Mouse (Mus musculus) kidney, embryonic 16.5 days (tissue): Measurements from ENCODE around the gene Nova2. TPM values are rescaled to one million over a fixed set of nuclear protein-coding genes. Genes with fewer than 3 reads are reported as not detected.

Experiments used
- ATAC-seq: fragments of 200-750 bp; cut with Nextera tagmentation; 2 replicates; pipeline ENCODE4 v1.8.0; 2017; ENCODE audit warnings: moderate TSS enrichment; ENCODE audit not compliant: low FRiP score, low TSS enrichment
- H3K27ac ChIP-seq: fragments of 300-500 bp; sonication (generic); 2 replicates; pipeline ENCODE4 v1.5.1; 2014; ENCODE audit warnings: low read length
- H3K27me3 ChIP-seq: fragments of 300-500 bp; sonication (generic); 2 replicates; pipeline ENCODE4 v1.6.1; 2014; ENCODE audit warnings: low read length, control low read depth, mixed read lengths; ENCODE audit not compliant: insufficient read depth
- H3K36me3 ChIP-seq: fragments of 300-500 bp; sonication (generic); 2 replicates; pipeline ENCODE4 v1.6.1; 2014; ENCODE audit warnings: low read length, control low read depth, mixed read lengths; ENCODE audit not compliant: insufficient read depth
- H3K4me1 ChIP-seq: fragments of 300-500 bp; sonication (generic); 2 replicates; pipeline ENCODE4 v1.6.1; 2014; ENCODE audit warnings: low read length, control low read depth, mixed read lengths; ENCODE audit not compliant: insufficient read depth
- H3K4me2 ChIP-seq: fragments of 300-500 bp; sonication (generic); replicated peaks from 2 replicates; pipeline ENCODE4 v1.6.1; 2014; ENCODE audit warnings: low read depth, low read length
- H3K4me3 ChIP-seq: fragments of 300-500 bp; sonication (generic); 2 replicates; pipeline ENCODE4 v1.5.1; 2014; ENCODE audit warnings: mild to moderate bottlenecking, low read length
- H3K9ac ChIP-seq: fragments of 300-500 bp; sonication (generic); replicated peaks from 2 replicates; pipeline ENCODE4 v1.6.1; 2014; ENCODE audit warnings: low read length
- H3K9me3 ChIP-seq: fragments of 300-500 bp; sonication (generic); 2 replicates; pipeline ENCODE4 v1.6.1; 2016; ENCODE audit warnings: low read length, control low read depth
- WGBS: fragments of 180-500 bp; shearing (Covaris S2); extraction: QIAGEN DNeasy Blood & Tissue Kit; methylation state at CpG from one replicate; pipeline ENCODE4 v1.1.7; 2014; 5-methylcytosine and 5-hydroxymethylcytosine counted together
- polyA plus RNA-seq: library from polyadenylated mRNA; unstranded; fragments of >200 nt; fragmentation: Nextera tagmentation; extraction: Ambion mirVana; gene quantifications from 2 replicates; pipeline ENCODE4 v1.2.1, GENCODE M21; 2015

The Nova2 gene
- polyA plus RNA-seq, 1 experiment from 2014 or later = 0.77 TPM

- H3K9ac ChIP-seq = no peak overlapping the region
- no peak overlapping the region for H3K27ac ChIP-seq
- no peak overlapping the region for H3K4me3 ChIP-seq
- H3K36me3 ChIP-seq = no peaks in the 10 kb centered on the region
- 42% methylated on average over 12 of the region's 12 CpGs for WGBS
- peaks cover 12% of the 10 kb centered on the region for H3K27me3 ChIP-seq
- no peak for ATAC-seq
- no peaks in the 10 kb centered on the region for H3K4me1 ChIP-seq
- H3K4me2 ChIP-seq = no peak overlapping the region
- H3K9me3 ChIP-seq = no peaks in the 10 kb centered on the region
Observed at GRCm38 (mm10) chr7:18949781-18950522, 24.3 kb downstream of the Nova2 start.

- H3K9me3 ChIP-seq = no peaks in the 10 kb centered on the region
- H3K27me3 ChIP-seq = peaks cover 12% of the 10 kb centered on the region
- ATAC-seq = no peak
- H3K4me1 ChIP-seq = no peaks in the 10 kb centered on the region
- no peak overlapping the region for H3K27ac ChIP-seq
- H3K4me2 ChIP-seq = no peak overlapping the region
- H3K9ac ChIP-seq = no peak overlapping the region
- 20% methylated on average over 18 of the region's 18 CpGs for WGBS
- H3K4me3 ChIP-seq = no peak overlapping the region
- no peaks in the 10 kb centered on the region for H3K36me3 ChIP-seq
Observed at GRCm38 (mm10) chr7:18950523-18951315, 25.0 kb downstream of the Nova2 start.

DNA sequence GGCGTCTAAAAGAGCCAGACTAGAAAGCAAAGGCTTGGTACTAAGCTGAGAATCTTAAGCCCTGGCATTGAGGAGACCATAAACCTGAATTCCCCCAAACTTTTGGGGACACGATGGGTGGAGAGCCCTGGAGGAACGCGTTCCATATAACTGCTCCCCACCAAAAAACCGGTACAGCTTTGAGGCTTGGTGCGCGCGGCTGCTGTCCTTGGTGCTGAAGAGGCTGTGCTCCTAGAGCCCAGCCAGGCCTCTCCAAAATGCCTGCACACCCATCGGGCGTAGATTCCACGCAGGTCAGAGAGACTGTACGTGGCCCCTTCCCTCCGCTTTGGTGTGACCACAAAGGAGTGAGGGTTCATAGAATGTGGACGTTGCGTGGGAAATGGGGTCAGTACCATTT is 25.7 kb downstream of the Nova2 start:
- no peak overlapping the region for H3K27ac ChIP-seq
- H3K4me1 ChIP-seq = no peaks in the 10 kb centered on the region
- 20% methylated on average over 15 of the region's 15 CpGs for WGBS
- H3K9ac ChIP-seq = no peak overlapping the region
- H3K4me3 ChIP-seq = no peak overlapping the region
- no peaks in the 10 kb centered on the region for H3K36me3 ChIP-seq
- no peak for ATAC-seq
- H3K9me3 ChIP-seq = no peaks in the 10 kb centered on the region
- H3K4me2 ChIP-seq = no peak overlapping the region
- peaks cover 15% of the 10 kb centered on the region for H3K27me3 ChIP-seq

DNA sequence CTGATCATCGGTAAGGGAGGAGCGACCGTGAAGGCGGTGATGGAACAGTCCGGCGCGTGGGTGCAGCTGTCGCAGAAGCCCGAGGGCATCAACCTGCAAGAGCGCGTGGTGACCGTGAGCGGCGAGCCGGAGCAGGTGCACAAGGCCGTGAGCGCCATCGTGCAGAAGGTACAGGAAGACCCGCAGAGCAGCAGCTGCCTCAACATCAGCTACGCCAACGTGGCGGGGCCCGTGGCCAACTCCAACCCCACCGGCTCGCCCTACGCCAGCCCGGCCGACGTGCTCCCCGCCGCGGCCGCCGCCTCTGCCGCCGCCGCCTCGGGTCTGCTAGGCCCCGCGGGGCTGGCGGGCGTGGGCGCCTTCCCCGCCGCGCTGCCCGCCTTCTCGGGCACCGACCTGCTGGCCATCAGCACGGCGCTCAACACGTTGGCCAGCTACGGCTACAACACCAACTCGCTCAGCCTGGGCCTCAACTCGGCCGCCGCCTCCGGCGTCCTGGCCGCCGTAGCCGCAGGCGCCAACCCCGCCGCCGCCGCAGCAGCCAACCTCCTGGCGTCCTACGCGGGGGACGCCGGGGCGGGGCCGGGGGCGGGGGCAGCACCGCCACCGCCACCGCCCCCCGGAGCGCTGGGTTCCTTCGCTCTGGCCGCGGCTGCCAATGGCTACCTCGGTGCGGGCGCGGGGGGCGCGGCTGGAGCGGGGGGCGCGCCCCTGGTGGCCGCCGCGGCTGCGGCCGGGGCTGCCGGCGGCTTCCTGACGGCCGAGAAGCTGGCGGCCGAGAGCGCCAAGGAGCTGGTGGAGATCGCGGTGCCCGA is 32.1 kb downstream of the Nova2 start:
- 0 out of 2 replicates have a peak overlapping the region, but pooled peaks have one; percentile 25 for H3K27ac ChIP-seq
- peaks cover 54% of the 10 kb centered on the region for H3K27me3 ChIP-seq

DNA sequence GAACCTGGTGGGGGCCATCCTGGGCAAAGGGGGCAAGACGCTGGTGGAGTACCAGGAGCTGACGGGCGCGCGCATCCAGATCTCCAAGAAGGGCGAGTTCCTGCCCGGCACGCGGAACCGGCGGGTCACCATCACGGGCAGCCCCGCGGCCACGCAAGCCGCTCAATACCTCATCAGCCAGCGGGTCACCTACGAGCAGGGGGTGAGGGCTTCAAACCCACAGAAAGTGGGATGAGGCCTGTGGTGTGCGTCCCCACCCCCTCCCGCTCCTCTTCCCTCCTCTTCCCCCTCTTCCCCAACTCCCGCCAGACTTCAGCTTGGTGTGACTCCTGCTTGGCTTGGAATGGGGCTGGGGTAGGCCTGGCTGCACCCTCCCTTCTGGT is 32.7 kb downstream of the Nova2 start:
- peak overlapping the region; percentile 70 for H3K9ac ChIP-seq
- WGBS = 1% methylated on average over 13 of the region's 21 CpGs
- peaks cover 23% of the 10 kb centered on the region for H3K4me1 ChIP-seq
- peaks cover 60% of the 10 kb centered on the region for H3K27me3 ChIP-seq
- H3K9me3 ChIP-seq = no peaks in the 10 kb centered on the region
- peak overlapping the region; percentile 98 for H3K4me2 ChIP-seq
- H3K36me3 ChIP-seq = no peaks in the 10 kb centered on the region
- peak overlapping the region; percentile 68 for H3K4me3 ChIP-seq
- peak; percentile 3; the same call in 1 of the 2 replicates for ATAC-seq
- no peak overlapping the region for H3K27ac ChIP-seq

More for the DNA sequence above, 32.1 kb downstream of the Nova2 start:
- H3K4me1 ChIP-seq = peaks cover 17% of the 10 kb centered on the region
- peak; percentile 89 for ATAC-seq
- H3K4me2 ChIP-seq = peak overlapping the region; percentile 98
- no peaks in the 10 kb centered on the region for H3K9me3 ChIP-seq
- H3K36me3 ChIP-seq = no peaks in the 10 kb centered on the region
- H3K9ac ChIP-seq = peak overlapping the region; percentile 70
- H3K4me3 ChIP-seq = peak overlapping the region; percentile 68
- under 1% methylated on average over 86 of the region's 107 CpGs for WGBS

GRCm38 (mm10) chr7:18959446-18959845 is 33.8 kb downstream of the Nova2 start:
- H3K9me3 ChIP-seq = no peaks in the 10 kb centered on the region
- peaks cover 31% of the 10 kb centered on the region for H3K4me1 ChIP-seq
- no peak overlapping the region for H3K4me3 ChIP-seq
- H3K36me3 ChIP-seq = no peaks in the 10 kb centered on the region
- ATAC-seq = no peak
- no peak overlapping the region for H3K4me2 ChIP-seq
- 48% methylated on average over 8 of the region's 8 CpGs for WGBS
- H3K27me3 ChIP-seq = peaks cover 71% of the 10 kb centered on the region
- H3K27ac ChIP-seq = no peak overlapping the region
- H3K9ac ChIP-seq = no peak overlapping the region

GRCm38 (mm10) chr7:18962171-18962792 is 36.6 kb downstream of the Nova2 start:
- H3K36me3 ChIP-seq = no peaks in the 10 kb centered on the region
- no peaks in the 10 kb centered on the region for H3K9me3 ChIP-seq
- H3K9ac ChIP-seq = no peak overlapping the region
- peak overlapping the region; percentile 8 for H3K4me3 ChIP-seq
- peaks cover 29% of the 10 kb centered on the region for H3K4me1 ChIP-seq
- ATAC-seq = no peak
- 2% methylated on average over 17 of the region's 17 CpGs for WGBS
- H3K27me3 ChIP-seq = peaks cover 82% of the 10 kb centered on the region
- peak overlapping the region; percentile 44 for H3K4me2 ChIP-seq
- H3K27ac ChIP-seq = no peak overlapping the region

GRCm38 (mm10) chr7:18962795-18963194 is 37.1 kb downstream of the Nova2 start:
- Histone ChIP-seq H3K9me3 (no peaks in the 10 kb centered on the region), H3K27me3 (peaks cover 81% of the 10 kb centered on the region), H3K27ac (no peak overlapping the region), H3K9ac (no peak overlapping the region), H3K4me1 (peaks cover 24% of the 10 kb centered on the region), H3K4me3 (peak overlapping the region; percentile 8), H3K4me2 (peak overlapping the region; percentile 44), H3K36me3 (no peaks in the 10 kb centered on the region)
- 4% methylated on average over 20 of the region's 20 CpGs for WGBS
- ATAC-seq = no peak

DNA sequence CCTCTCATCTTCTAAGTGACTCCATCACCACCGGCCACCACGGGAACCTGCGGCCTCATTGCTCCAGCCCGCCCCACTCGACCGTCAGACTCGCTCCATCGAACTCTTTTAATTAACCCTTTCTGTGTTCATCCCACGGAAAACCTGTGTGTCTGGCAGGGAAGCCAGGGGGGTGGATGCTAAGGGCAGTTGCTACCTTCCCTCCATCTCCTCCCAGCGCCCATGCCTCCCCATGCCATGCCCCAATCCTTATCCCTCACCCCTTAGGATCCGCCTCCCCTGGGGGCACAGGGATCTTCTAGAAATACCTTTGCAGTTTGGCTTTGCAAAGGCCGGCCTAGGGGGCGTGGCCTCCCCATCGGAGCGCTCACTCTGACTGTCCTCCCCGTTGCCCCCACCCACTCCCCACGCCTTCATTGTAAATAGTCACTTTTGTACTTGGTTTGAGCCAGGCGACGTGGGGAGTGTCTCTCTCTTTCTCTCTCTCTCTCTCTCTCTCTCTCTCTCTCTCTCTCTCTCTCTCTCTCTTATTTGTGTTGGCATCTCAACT is 37.7 kb downstream of the Nova2 start:
- Histone ChIP-seq H3K4me1 (peaks cover 21% of the 10 kb centered on the region), H3K9me3 (no peaks in the 10 kb centered on the region), H3K27ac (no peak overlapping the region), H3K36me3 (no peaks in the 10 kb centered on the region), H3K4me2 (peak overlapping the region; percentile 44), H3K27me3 (peaks cover 80% of the 10 kb centered on the region), H3K4me3 (no peak overlapping the region), H3K9ac (no peak overlapping the region)
- 2% methylated on average over 19 of the region's 19 CpGs for WGBS
- ATAC-seq = no peak
